Mouse (Mus musculus): ENCODE data around the gene Zic1. TPM values are rescaled to one million over a fixed set of nuclear protein-coding genes. Genes with fewer than 3 reads are reported as not detected.

The Zic1 gene
- polyA plus RNA-seq, 1 experiment from 2014 or later = not detected

DNA sequence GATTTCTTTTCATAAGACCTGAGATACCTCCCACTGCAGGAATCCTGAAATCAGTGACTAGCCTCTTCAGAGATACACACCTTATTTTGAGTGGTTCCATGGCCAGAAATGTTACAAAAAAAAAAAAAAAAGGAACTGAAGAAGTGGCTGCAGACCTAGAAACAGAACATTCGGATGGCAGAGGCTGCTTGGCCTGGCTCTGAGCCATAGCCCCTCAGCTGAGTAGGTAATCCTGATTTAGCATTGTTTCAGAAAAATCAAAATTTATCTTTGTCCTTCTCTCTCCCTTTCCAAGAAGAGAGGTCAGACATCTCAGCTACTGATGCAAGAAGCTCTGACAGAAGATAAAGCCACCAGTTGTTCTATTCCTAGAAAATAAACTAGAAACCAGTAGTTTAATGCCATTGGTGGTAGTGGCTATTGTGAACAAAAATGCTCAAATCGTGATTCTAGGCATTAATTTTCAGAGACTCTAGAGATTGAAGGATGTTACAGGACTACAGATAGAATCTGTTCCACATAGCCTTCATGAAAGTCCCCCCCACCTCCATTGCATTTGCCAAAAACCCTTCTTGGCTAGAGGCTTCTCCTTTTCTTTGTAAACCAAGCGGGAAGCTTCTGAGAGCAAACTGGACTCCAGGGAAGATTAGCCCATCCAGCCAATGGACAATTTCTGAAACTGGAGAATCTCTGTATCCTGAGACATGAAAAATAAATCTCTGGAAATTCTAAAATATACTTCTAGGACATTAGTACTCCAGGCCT, 8.4 kb upstream of the Zic1 start:
- WGBS = 25% methylated on average over 3 of the region's 3 CpGs
- peaks cover 6% of the 10 kb centered on the region; the same call in 1 of the 2 replicates for H3K4me1 ChIP-seq

DNA sequence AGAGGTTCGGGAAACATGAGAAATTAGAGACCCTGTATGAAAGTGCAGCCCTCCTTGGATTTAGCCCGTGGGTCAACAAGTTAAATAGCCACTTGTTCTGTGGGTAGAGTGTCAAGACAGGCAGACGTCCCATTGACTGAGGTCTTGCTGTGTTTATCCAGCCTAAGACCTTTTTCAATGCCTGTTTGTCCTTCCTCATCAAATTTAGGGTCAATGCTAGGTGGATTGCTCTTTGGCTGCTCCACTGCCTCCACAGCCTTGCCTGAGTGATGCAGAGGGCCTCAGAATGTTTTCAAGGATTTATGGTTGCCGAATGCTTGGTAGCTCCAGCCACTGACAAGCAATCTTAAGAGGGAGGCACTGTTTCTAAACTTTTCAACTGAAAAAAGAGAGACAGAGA, 6.0 kb upstream of the Zic1 start:
- Histone ChIP-seq H3K27ac (replicated peaks) (no peak overlapping the region), H3K36me3 (no peaks in the 10 kb centered on the region), H3K9me3 (no peaks in the 10 kb centered on the region), H3K9ac (no peak overlapping the region), H3K4me1 (no peaks in the 10 kb centered on the region), H3K27me3 (replicated peaks) (peaks cover 98% of the 10 kb centered on the region), H3K4me3 (no peak overlapping the region), H3K4me2 (no peak overlapping the region)
- no peak for ATAC-seq (ENCODE audit: extremely low read depth, insufficient number of reproducible peaks, low FRiP score, low TSS enrichment)
- 18% methylated on average over 4 of the region's 4 CpGs for WGBS

More for the DNA sequence above, 8.4 kb upstream of the Zic1 start:
- Histone ChIP-seq H3K9ac (no peak overlapping the region), H3K4me2 (no peak overlapping the region), H3K9me3 (no peaks in the 10 kb centered on the region), H3K36me3 (no peaks in the 10 kb centered on the region), H3K27ac (replicated peaks) (no peak overlapping the region), H3K27me3 (replicated peaks) (peaks cover 98% of the 10 kb centered on the region), H3K4me3 (no peak overlapping the region)
- ATAC-seq (ENCODE audit: extremely low read depth, insufficient number of reproducible peaks, low FRiP score, low TSS enrichment) = no peak

GRCm38 (mm10) chr9:91371011-91371410, 5.4 kb upstream of the Zic1 start:
- Histone ChIP-seq H3K4me2 (no peak overlapping the region), H3K36me3 (no peaks in the 10 kb centered on the region)

DNA sequence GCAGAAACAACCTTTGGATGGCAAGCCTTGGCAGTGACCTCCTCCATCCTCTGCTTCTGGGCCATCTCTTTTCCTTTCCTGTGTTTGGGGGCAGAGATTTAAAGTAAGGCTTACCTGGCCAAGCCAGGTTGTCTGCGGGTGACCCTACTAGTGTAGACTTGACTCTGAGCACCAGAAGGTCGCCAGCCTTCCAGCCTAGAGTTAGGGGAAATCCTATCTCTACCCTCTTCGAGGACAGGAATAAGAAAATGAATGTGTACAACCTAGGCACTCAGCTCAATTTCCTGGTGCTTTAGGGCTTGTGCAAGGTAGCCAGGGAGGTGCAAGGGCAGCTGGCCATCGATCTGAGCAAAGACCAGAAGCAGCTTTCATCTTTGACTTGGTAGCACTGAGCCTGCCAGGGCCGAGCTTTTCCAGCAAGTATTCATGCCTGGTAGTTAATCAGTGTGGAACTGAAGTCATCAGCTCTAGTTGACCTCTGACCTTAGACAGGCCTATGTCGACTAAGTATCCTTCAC, 4.6 kb upstream of the Zic1 start:
- Histone ChIP-seq H3K27ac (replicated peaks) (no peak overlapping the region), H3K4me2 (no peak overlapping the region), H3K36me3 (no peaks in the 10 kb centered on the region), H3K9me3 (no peaks in the 10 kb centered on the region), H3K9ac (no peak overlapping the region), H3K4me3 (no peak overlapping the region), H3K4me1 (peaks cover 5% of the 10 kb centered on the region; the same call in 1 of the 2 replicates), H3K27me3 (replicated peaks) (peaks cover 97% of the 10 kb centered on the region)
- 18% methylated on average over 6 of the region's 6 CpGs for WGBS
- ATAC-seq (ENCODE audit: extremely low read depth, insufficient number of reproducible peaks, low FRiP score, low TSS enrichment) = no peak

More at GRCm38 (mm10) chr9:91371011-91371410, 5.4 kb upstream of the Zic1 start:
- Histone ChIP-seq H3K9ac (no peak overlapping the region), H3K9me3 (no peaks in the 10 kb centered on the region), H3K4me3 (no peak overlapping the region), H3K4me1 (no peaks in the 10 kb centered on the region), H3K27me3 (replicated peaks) (peaks cover 98% of the 10 kb centered on the region), H3K27ac (replicated peaks) (no peak overlapping the region)
- ATAC-seq (ENCODE audit: extremely low read depth, insufficient number of reproducible peaks, low FRiP score, low TSS enrichment) = no peak

- peaks cover 13% of the 10 kb centered on the region for H3K4me1 ChIP-seq
- no peak overlapping the region for H3K4me3 ChIP-seq
- H3K27ac ChIP-seq (replicated peaks) = no peak overlapping the region
- ATAC-seq (ENCODE audit: extremely low read depth, insufficient number of reproducible peaks, low FRiP score, low TSS enrichment) = no peak
- H3K36me3 ChIP-seq = no peaks in the 10 kb centered on the region
- H3K9ac ChIP-seq = no peak overlapping the region
- peaks cover 97% of the 10 kb centered on the region for H3K27me3 ChIP-seq (replicated peaks)
- no peaks in the 10 kb centered on the region for H3K9me3 ChIP-seq
- H3K4me2 ChIP-seq = no peak overlapping the region
- 4% methylated on average over 25 of the region's 26 CpGs for WGBS
Measured at GRCm38 (mm10) chr9:91369293-91369991, 3.8 kb upstream of the Zic1 start.

- ATAC-seq (ENCODE audit: extremely low read depth, insufficient number of reproducible peaks, low FRiP score, low TSS enrichment) = no peak
- peaks cover 17% of the 10 kb centered on the region for H3K4me1 ChIP-seq
- WGBS = 5% methylated on average over 13 of the region's 13 CpGs
- H3K4me3 ChIP-seq = no peak overlapping the region
- no peaks in the 10 kb centered on the region for H3K9me3 ChIP-seq
- H3K27me3 ChIP-seq (replicated peaks) = peaks cover 97% of the 10 kb centered on the region
- H3K9ac ChIP-seq = no peak overlapping the region
- no peak overlapping the region for H3K27ac ChIP-seq (replicated peaks)
- no peak overlapping the region for H3K4me2 ChIP-seq
- H3K36me3 ChIP-seq = no peaks in the 10 kb centered on the region
Measured at GRCm38 (mm10) chr9:91368946-91369292, 3.3 kb upstream of the Zic1 start.

- no peak overlapping the region for H3K9ac ChIP-seq
Measured at GRCm38 (mm10) chr9:91368150-91368549, 2.5 kb upstream of the Zic1 start.

DNA sequence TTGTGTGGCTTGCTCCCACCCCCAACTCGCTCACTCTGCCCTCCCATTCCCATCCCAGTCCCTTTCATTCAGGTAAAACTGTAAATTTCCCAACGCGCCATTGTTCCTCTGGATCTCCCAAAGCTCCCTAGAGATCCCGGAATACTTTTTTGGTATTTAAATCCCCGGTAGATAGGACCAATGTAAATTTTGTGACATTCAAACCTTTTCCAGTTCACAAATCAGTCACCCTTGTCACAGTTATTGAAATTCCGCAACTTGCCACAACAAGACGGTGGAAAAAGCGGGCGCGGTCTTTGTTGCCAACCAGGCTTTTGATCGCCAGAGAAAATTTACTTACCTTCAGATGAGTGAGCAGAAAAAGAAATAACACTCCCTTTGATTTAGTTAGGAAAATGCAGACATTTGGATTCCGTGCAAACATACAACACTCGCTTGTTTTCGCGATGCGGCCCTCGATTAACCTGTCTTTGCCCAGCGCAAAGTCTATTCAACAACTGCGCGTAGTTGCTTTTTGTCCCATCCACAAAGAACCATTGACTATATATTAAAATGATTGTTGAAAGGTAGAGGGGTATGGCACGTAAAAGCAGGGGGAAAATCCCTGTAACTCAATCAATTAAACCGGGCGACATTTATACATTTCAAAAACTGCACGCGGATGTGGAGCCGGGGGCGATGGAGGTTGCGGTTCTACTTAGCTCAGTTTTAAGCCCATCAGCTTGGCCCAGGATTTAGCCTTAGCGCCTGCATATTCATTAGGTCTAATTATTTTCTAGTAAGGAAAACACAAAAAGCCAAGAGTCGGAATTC, 1.6 kb upstream of the Zic1 start:
- Histone ChIP-seq H3K27ac (replicated peaks) (no peak overlapping the region), H3K9ac (no peak overlapping the region), H3K9me3 (no peaks in the 10 kb centered on the region), H3K4me3 (no peak overlapping the region), H3K4me1 (peaks cover 19% of the 10 kb centered on the region), H3K36me3 (no peaks in the 10 kb centered on the region), H3K4me2 (no peak overlapping the region), H3K27me3 (replicated peaks) (peaks cover 99% of the 10 kb centered on the region)
- WGBS = 2% methylated on average over 30 of the region's 30 CpGs
- ATAC-seq (ENCODE audit: extremely low read depth, insufficient number of reproducible peaks, low FRiP score, low TSS enrichment) = no peak

More at GRCm38 (mm10) chr9:91368150-91368549, 2.5 kb upstream of the Zic1 start:
- H3K9me3 ChIP-seq = no peaks in the 10 kb centered on the region
- WGBS = 0% methylated on average over 3 of the region's 3 CpGs
- H3K27me3 ChIP-seq (replicated peaks) = peaks cover 99% of the 10 kb centered on the region
- H3K4me1 ChIP-seq = peaks cover 17% of the 10 kb centered on the region
- H3K4me3 ChIP-seq = no peak overlapping the region
- no peak for ATAC-seq (ENCODE audit: extremely low read depth, insufficient number of reproducible peaks, low FRiP score, low TSS enrichment)
- no peak overlapping the region for H3K4me2 ChIP-seq
- H3K36me3 ChIP-seq = no peaks in the 10 kb centered on the region
- H3K27ac ChIP-seq (replicated peaks) = no peak overlapping the region

- no peak overlapping the region for H3K27ac ChIP-seq (replicated peaks)
- no peak overlapping the region for H3K4me3 ChIP-seq
- peaks cover 99% of the 10 kb centered on the region for H3K27me3 ChIP-seq (replicated peaks)
- no peak for ATAC-seq (ENCODE audit: extremely low read depth, insufficient number of reproducible peaks, low FRiP score, low TSS enrichment)
- peaks cover 27% of the 10 kb centered on the region for H3K4me1 ChIP-seq
- H3K9ac ChIP-seq = no peak overlapping the region
- no peaks in the 10 kb centered on the region for H3K9me3 ChIP-seq
- WGBS = under 1% methylated on average over 16 of the region's 18 CpGs
- H3K36me3 ChIP-seq = no peaks in the 10 kb centered on the region
- H3K4me2 ChIP-seq = no peak overlapping the region
Measured at GRCm38 (mm10) chr9:91366226-91366998, 802 bp upstream of the Zic1 start.

DNA sequence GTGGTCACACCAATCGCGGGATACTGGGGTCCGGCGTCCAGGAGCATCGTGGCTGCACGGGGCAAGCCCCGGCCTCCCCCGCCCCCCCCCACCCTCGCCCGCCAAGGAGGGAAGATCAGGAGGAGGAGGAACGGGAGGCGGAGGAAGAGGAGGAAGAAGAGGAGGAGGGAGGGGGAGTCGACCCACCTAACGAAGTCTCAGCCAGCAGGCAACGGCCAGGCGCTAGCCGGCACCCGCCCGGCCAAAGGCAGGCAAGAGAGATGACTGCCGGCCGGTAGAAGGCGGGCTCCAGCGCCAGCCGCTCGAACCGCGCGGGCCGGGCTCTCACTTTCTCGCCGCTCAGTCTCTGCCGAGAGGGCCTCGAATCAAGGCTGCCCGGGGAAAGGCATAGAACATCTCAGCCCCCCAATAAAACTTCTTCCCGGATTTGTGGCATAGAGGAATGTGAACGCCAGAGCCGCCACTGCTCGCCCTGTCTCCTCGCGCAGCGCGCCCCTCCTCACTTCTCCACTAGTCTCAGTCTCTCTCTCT, 574 bp downstream of the Zic1 start:
- peaks cover 27% of the 10 kb centered on the region for H3K4me1 ChIP-seq
- ATAC-seq (ENCODE audit: extremely low read depth, insufficient number of reproducible peaks, low FRiP score, low TSS enrichment) = no peak
- no peak overlapping the region for H3K27ac ChIP-seq (replicated peaks)
- peaks cover 97% of the 10 kb centered on the region for H3K27me3 ChIP-seq (replicated peaks)
- H3K36me3 ChIP-seq = no peaks in the 10 kb centered on the region
- H3K9me3 ChIP-seq = no peaks in the 10 kb centered on the region
- WGBS = under 1% methylated on average over 42 of the region's 42 CpGs
- no peak overlapping the region for H3K9ac ChIP-seq
- H3K4me2 ChIP-seq = peak overlapping the region; percentile 63
- H3K4me3 ChIP-seq = peak overlapping the region; percentile 42
